Mouse (Mus musculus): Measurements from ENCODE around the gene Gpld1. TPM values are rescaled to one million over a fixed set of nuclear protein-coding genes. Genes with fewer than 3 reads are reported as not detected.
A peak's percentile ranks its signal among the peaks of the same experiment; 100 is the strongest.

The Gpld1 gene
- total RNA-seq, 2 experiments from 2014 or later: 19.0 to 19.2 TPM

DNA sequence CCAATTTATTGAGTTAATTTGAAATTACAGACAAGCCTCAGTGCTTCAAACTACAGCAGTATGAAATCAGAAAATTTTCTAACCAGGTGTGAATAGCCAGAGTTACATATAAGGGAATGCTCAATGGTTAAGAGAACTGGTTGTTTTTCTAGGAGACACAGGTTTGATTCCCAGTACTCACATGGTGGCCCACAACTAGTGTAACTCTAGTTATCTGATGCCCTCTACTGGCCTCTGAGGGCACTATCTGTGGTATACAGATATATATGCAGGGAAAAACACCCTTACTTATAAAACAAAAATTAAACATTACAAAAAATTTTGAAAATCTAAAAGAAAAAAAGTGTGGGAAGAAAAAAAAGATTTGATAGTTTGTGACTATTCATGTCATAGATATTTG, 60.0 kb downstream of the Gpld1 start:
- intact Hi-C loops (cut with DNase I): no loop called here
- DNase-seq (ENCODE audit: low spot score in 2 of 2): no peak

DNA sequence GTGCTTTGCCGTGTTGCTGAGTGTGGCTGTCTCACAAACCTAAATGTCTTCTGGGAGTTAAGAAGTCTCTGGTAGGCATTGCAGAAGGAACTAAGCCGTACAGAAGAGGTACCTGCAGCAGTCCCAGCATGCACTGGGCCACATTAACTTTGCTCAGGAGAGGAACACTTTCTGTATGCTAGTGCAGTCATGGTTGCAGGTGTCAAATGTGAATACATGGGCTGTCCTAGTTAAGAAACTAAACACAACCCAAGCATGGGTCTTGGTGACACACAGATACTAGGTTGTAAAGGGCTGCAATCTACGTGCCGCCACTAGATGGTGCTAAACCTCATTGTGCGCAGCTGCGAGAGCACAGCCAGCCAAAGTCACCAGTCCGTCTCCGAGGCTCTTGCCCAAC, 64.2 kb downstream of the Gpld1 start:
- no peak for DNase-seq (ENCODE audit: low spot score in 2 of 2)
- intact Hi-C loops (cut with DNase I): no loop called here

DNA sequence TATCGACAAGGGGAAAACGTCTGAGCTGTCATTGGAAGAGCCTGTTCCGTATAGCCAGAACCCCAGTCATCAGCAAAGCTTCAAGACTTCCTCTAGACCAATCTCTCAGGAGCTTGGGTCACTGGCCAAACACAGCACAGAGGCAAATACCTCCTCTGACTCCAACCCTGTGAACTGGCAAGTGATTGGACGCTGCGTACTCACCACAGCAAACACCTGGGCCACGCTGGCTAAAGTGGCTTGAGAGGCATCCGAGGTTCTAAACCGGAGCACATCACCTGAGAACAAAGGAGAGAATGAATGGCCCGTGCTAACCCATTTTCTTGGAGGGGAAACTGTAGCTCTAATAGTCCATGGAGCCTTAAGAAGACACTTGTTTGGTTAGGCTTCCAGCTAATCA, 75.4 kb downstream of the Gpld1 start:
- intact Hi-C loops (cut with DNase I): no loop called here
- no peak for DNase-seq (ENCODE audit: low spot score in 2 of 2)

DNA sequence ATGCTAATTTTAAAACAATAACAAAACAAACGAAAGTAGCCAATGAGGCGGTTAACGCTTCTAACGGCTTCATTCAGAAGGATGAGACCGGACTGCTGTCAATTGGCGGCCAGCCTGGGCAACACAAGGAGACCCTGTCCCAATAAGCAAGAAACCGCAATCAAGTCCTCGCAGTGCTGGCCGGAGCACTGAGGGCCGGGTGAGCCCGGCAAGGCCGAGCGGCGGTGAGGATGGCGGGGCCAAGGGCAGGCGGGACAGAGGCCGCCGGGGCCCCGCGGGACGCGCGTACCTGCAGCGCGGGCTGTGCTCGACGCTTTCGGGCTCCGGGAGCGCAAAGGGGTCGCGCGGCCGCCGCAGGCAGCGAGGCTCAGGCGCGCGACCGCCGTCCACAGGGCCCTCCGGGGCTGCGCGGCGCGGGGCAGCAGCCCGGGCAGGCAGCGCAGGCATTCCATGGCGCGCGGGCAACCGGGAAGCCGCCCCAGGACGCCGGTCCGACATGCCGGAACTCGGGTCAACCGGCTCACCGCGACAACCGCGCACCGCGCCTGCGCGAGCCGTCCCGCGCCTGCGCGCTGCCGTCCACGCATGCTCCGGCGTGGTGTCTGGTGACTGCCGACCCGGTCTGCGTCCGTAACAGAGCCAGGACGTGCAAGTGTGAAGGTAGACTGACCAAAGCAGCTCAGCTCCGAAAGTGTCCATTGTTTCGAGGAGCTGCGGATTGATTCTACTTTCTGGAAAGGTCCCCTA, 77.0 kb downstream of the Gpld1 start, which contains the start of gene Mrs2:
TSS of gene Mrs2 (minus strand) at position 587 of the 747 bp plus-strand sequence.
- DNase-seq (ENCODE audit: low spot score in 2 of 2): peak; percentile 91 to 93
- intact Hi-C loops (cut with DNase I): no loop called here

DNA sequence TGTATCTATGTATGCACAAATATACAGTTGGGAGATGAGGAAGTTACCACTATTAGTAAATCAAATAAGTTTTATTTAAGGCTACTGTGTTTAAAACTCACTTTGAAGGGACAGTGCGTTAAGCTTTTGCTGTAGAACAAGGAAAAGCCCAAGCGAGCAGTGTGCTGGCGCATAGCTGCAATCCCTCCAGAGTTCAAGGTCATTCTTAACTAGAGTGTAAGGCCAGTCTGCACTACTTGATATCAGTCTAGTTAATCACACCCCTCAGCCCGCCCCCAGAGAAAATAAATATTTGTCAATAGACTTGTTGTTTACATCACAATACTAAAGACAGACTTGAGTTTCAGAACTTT, 77.6 kb downstream of the Gpld1 start:
- no peak for DNase-seq (ENCODE audit: low spot score in 2 of 2)
- intact Hi-C loops (cut with DNase I): no loop called here

DNA sequence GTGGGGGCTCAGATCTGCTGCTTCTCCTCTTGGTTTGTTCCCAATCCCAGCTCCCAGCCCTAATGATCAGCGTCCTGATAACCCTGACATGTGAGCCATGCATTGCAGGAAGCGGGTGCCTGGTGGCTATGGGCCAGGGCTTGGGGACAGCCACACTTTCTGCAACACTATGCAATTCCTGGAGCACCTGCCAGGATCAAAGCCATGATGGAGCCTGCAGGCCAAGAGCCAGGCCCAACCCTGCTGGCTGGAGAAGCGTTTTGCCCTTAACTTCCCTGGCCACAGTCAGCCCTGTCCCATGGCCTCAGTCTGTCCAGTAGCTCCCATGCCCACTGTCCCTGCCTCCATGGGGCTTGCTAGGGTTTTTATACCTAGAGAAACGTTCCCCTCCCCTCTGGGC, 79.4 kb downstream of the Gpld1 start:
- intact Hi-C loops (cut with DNase I): no loop called here
- no peak for DNase-seq (ENCODE audit: low spot score in 2 of 2)

DNA sequence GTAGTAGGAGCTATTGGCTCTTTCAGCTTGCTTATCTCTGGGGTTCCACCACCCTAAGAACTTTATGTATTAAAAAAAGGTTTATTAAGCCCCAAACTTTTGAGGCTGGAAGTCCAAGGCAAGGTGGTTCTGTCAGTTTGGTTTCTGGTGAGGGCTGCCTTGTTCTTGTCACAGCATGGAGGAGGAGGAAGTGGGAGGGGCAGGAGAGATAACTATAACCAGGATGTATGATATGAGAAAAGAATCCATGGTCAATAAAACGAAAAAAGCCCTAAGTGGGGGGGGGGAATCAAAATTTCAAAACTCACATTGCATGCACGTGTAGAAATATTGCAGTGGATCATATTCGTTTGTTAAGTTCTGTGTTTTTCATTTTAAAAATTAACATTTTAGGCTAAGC, 80.2 kb downstream of the Gpld1 start:
- DNase-seq (ENCODE audit: low spot score in 2 of 2): no peak
- intact Hi-C loops (cut with DNase I): no loop called here

DNA sequence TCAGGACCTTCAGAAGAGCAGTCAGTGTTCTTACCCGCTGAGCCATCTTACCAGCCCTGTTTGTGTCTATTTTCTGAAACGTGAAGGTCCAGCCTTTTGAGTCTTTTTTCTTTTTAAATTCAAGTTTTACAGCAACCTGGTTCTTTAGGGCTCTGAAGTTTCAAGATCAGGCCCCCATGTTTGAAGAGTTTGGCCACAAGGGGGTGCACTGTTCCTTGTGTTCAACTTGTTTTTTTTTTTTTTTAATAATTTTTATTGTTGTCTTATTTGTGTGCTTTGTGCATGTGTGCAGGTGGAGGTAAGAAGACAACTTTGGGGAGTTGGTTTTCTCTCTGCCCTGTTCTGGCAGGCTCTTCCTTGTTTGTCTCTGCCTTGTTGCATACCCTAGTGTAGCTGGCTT, 81.7 kb downstream of the Gpld1 start:
- DNase-seq (ENCODE audit: low spot score in 2 of 2): no peak
- intact Hi-C loops (cut with DNase I): no loop called here

DNA sequence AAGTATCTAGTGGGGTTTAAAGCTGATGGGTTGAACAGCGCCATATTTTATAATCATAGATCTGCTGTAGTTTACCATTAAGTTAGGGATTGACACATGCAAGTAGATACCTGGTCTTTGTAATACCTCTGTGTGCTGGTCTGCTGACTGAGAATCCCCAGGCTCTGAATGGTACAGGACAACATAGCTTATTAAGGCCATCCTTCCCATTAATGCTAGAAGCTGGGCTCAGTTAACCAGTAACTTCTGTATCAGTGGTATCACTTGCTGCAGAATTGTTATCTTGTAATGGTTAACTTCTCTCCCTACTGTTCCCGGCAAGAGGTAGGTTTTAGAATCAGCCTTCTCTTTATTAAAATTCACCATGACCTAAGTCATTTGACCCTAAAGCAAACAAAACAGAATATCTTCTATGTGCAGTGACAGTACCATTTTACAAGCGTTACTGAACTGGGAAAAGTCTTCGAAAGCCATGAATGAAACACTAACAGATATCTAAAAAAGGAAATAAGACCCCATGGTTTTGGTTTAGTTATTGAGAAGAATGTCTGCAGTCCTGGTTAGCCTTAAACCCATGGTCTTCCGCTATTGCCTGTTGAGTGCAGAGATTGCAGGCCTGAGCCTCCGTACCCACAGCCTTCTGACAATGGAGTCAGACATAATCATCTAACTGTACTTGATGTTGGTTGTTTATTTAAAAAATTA, 83.6 kb downstream of the Gpld1 start:
- no peak for DNase-seq (ENCODE audit: low spot score in 2 of 2)
- intact Hi-C loops (cut with DNase I): no loop called here

DNA sequence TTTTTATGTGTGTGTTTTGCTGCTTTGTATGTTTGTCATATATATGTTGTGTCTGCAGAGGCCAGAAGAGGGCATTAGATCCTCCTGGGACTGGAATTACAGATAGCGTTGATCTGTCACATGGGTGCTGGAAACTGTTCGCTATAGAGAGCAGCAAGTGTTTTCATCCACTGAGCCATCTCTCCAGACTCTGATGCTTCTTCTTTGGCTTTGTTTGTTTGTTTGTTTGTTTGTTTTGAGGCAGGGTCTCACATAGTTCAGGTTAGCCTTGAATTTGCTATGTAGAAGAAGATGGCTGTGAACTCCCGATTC, 84.1 kb downstream of the Gpld1 start:
- intact Hi-C loops (cut with DNase I): no loop called here
- DNase-seq (ENCODE audit: low spot score in 2 of 2): no peak

DNA sequence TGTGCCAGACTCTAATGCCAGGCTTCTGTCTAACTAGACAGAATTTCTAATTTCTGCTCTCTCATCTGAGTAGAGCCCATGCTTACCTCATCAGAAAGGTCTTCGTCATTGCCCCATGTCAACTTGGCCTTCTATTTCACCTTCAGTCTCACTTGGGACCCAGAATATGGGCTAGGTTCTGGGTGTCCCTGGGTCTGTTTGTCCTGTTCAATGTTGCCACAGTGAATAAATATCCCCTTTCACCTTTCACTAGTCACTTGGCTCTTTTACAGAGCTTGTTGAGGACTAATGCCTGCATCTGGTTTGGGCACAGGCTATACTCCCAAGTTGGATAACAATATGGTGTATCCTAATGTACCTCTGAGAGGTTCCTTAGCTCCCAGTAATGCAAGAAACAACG, 96.5 kb downstream of the Gpld1 start:
- intact Hi-C loops (cut with DNase I): no loop called here
- no peak for DNase-seq (ENCODE audit: low spot score in 2 of 2)

Other genes starting within 250 kb of the Gpld1 start
- not detected for gene Armh2, start 201.9 kb upstream of the Gpld1 start, total RNA-seq (2021)
- gene Gmnn, start 181.2 kb upstream of the Gpld1 start, total RNA-seq (2021): 1 to 10 TPM; 3.1 to 5.0 TPM
- 100 to 1,000 TPM; 156 to 161 TPM for gene BC005537, start 141.5 kb upstream of the Gpld1 start, total RNA-seq (2021)
- gene Acot13, start 111.6 kb upstream of the Gpld1 start, total RNA-seq (2021): 10 to 100 TPM; 81.0 to 89.7 TPM
- gene Tdp2, start 111.5 kb upstream of the Gpld1 start, total RNA-seq (2021): 10 to 100 TPM; 19.0 to 21.6 TPM
- gene D130043K22Rik, start 98.0 kb upstream of the Gpld1 start, total RNA-seq (2021): 10 to 100 TPM; 29.8 to 33.6 TPM
- 10 to 100 TPM; 55.4 to 57.0 TPM for gene Aldh5a1, start 5.5 kb upstream of the Gpld1 start, total RNA-seq (2021)
- 10 to 100 TPM; 48.3 to 62.3 TPM for gene Mrs2, start 77.2 kb downstream of the Gpld1 start, total RNA-seq (2021)
- gene Dcdc2a, start 112.9 kb downstream of the Gpld1 start, total RNA-seq (2021): 1 to 10 TPM; 6.3 TPM